Mouse (Mus musculus): ENCODE results near the gene Ghsr. TPM values are rescaled to one million over a fixed set of nuclear protein-coding genes. Genes with fewer than 3 reads are reported as not detected.

Ghsr gene
- polyA plus RNA-seq, 2 experiments: not detected

- Histone ChIP-seq H3K36me3 (ENCODE audit: control insufficient read depth, insufficient read depth, low read length) (no peaks in the 10 kb centered on the region), H3K27ac (replicated peaks; ENCODE audit: low read depth, low read length) (no peak overlapping the region), H3K4me3 (replicated peaks; ENCODE audit: low read length) (no peak overlapping the region), H3K27me3 (ENCODE audit: control insufficient read depth, insufficient read depth, low read length) (no peaks in the 10 kb centered on the region), H3K9ac (ENCODE audit: low read depth, low read length, severe bottlenecking) (no peak overlapping the region), H3K9me3 (ENCODE audit: control insufficient read depth, low read length) (no peaks in the 10 kb centered on the region), H3K4me1 (ENCODE audit: control insufficient read depth, insufficient read depth, low read length) (no peaks in the 10 kb centered on the region), H3K4me2 (replicated peaks; ENCODE audit: low read depth, low read length, severe bottlenecking) (no peak overlapping the region)
- WGBS: 33% methylated on average over 6 of the region's 6 CpGs
- ATAC-seq (ENCODE audit: low FRiP score, low read depth) (no peak), DNase-seq (ENCODE audit: low spot score) (peak; percentile 53)
- TF ChIP-seq POLR2A (IDR thresholded peaks at IDR 0.05; ENCODE audit: borderline replicate concordance, extremely low read depth, insufficient read depth, insufficient read length): no peak
Observed at GRCm38 (mm10) chr3:27338437-27338836, 32.7 kb upstream of the Ghsr start.

GRCm38 (mm10) chr3:27338887-27339286 is 32.3 kb upstream of the Ghsr start:
- H3K4me3 ChIP-seq (replicated peaks; ENCODE audit: low read length): no peak overlapping the region

GRCm38 (mm10) chr3:27340757-27341156 is 30.4 kb upstream of the Ghsr start:
- 90% methylated on average over 5 of the region's 5 CpGs for WGBS
- Histone ChIP-seq H3K36me3 (ENCODE audit: control insufficient read depth, insufficient read depth, low read length) (no peaks in the 10 kb centered on the region), H3K9me3 (ENCODE audit: control insufficient read depth, low read length) (no peaks in the 10 kb centered on the region), H3K4me3 (replicated peaks; ENCODE audit: low read length) (no peak overlapping the region), H3K27ac (replicated peaks; ENCODE audit: low read depth, low read length) (no peak overlapping the region), H3K9ac (ENCODE audit: low read depth, low read length, severe bottlenecking) (no peak overlapping the region), H3K4me2 (replicated peaks; ENCODE audit: low read depth, low read length, severe bottlenecking) (no peak overlapping the region), H3K4me1 (ENCODE audit: control insufficient read depth, insufficient read depth, low read length) (no peaks in the 10 kb centered on the region), H3K27me3 (ENCODE audit: control insufficient read depth, insufficient read depth, low read length) (no peaks in the 10 kb centered on the region)
- no peak for ATAC-seq (ENCODE audit: low FRiP score, low read depth)
- no peak for DNase-seq (ENCODE audit: low spot score)
- TF ChIP-seq POLR2A (IDR thresholded peaks at IDR 0.05; ENCODE audit: borderline replicate concordance, extremely low read depth, insufficient read depth, insufficient read length): no peak

More at GRCm38 (mm10) chr3:27338887-27339286, 32.3 kb upstream of the Ghsr start:
- no peak overlapping the region for H3K27ac ChIP-seq (replicated peaks; ENCODE audit: low read depth, low read length)
- H3K9ac ChIP-seq (ENCODE audit: low read depth, low read length, severe bottlenecking): no peak overlapping the region
- no peaks in the 10 kb centered on the region for H3K27me3 ChIP-seq (ENCODE audit: control insufficient read depth, insufficient read depth, low read length)
- H3K4me2 ChIP-seq (replicated peaks; ENCODE audit: low read depth, low read length, severe bottlenecking): no peak overlapping the region
- no peak for DNase-seq (ENCODE audit: low spot score)
- WGBS: 63% methylated on average over 3 of the region's 3 CpGs
- no peak for ATAC-seq (ENCODE audit: low FRiP score, low read depth)
- no peaks in the 10 kb centered on the region for H3K9me3 ChIP-seq (ENCODE audit: control insufficient read depth, low read length)
- no peaks in the 10 kb centered on the region for H3K36me3 ChIP-seq (ENCODE audit: control insufficient read depth, insufficient read depth, low read length)
- no peak for TF ChIP-seq POLR2A (IDR thresholded peaks at IDR 0.05; ENCODE audit: borderline replicate concordance, extremely low read depth, insufficient read depth, insufficient read length)
- H3K4me1 ChIP-seq (ENCODE audit: control insufficient read depth, insufficient read depth, low read length): no peaks in the 10 kb centered on the region

DNA sequence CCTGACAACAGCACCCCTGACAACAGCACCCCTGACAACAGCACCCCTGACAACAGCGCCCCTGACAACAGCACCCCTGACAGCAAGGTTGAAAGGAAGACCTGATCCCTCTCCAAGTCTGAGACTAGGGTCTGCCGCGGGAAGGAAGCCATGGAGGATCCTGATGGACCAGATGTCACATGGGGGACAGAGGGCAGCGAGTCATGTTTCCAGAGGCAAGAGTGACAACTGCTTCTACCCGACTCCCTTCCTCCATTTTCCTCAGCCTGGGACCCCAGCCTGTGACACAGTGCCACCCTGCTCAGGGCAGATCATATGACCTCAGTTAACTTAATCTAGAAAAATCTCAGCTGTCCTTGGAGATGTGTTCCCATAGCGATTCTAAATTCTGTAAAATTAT is 28.7 kb upstream of the Ghsr start:
- no peak for TF ChIP-seq POLR2A (IDR thresholded peaks at IDR 0.05; ENCODE audit: borderline replicate concordance, extremely low read depth, insufficient read depth, insufficient read length)
- Histone ChIP-seq H3K36me3 (ENCODE audit: control insufficient read depth, insufficient read depth, low read length) (no peaks in the 10 kb centered on the region), H3K9me3 (ENCODE audit: control insufficient read depth, low read length) (no peaks in the 10 kb centered on the region), H3K4me3 (replicated peaks; ENCODE audit: low read length) (no peak overlapping the region), H3K9ac (ENCODE audit: low read depth, low read length, severe bottlenecking) (no peak overlapping the region), H3K4me1 (ENCODE audit: control insufficient read depth, insufficient read depth, low read length) (no peaks in the 10 kb centered on the region), H3K4me2 (replicated peaks; ENCODE audit: low read depth, low read length, severe bottlenecking) (no peak overlapping the region), H3K27me3 (ENCODE audit: control insufficient read depth, insufficient read depth, low read length) (no peaks in the 10 kb centered on the region), H3K27ac (replicated peaks; ENCODE audit: low read depth, low read length) (no peak overlapping the region)
- no peak for DNase-seq (ENCODE audit: low spot score)
- 53% methylated on average over 6 of the region's 6 CpGs for WGBS
- ATAC-seq (ENCODE audit: low FRiP score, low read depth): no peak

GRCm38 (mm10) chr3:27345526-27345925 is 25.6 kb upstream of the Ghsr start:
- Histone ChIP-seq H3K4me2 (replicated peaks; ENCODE audit: low read depth, low read length, severe bottlenecking) (no peak overlapping the region), H3K27me3 (ENCODE audit: control insufficient read depth, insufficient read depth, low read length) (no peaks in the 10 kb centered on the region), H3K27ac (replicated peaks; ENCODE audit: low read depth, low read length) (no peak overlapping the region), H3K36me3 (ENCODE audit: control insufficient read depth, insufficient read depth, low read length) (no peaks in the 10 kb centered on the region), H3K9ac (ENCODE audit: low read depth, low read length, severe bottlenecking) (no peak overlapping the region), H3K4me3 (replicated peaks; ENCODE audit: low read length) (no peak overlapping the region), H3K4me1 (ENCODE audit: control insufficient read depth, insufficient read depth, low read length) (no peaks in the 10 kb centered on the region), H3K9me3 (ENCODE audit: control insufficient read depth, low read length) (no peaks in the 10 kb centered on the region)
- TF ChIP-seq POLR2A (IDR thresholded peaks at IDR 0.05; ENCODE audit: borderline replicate concordance, extremely low read depth, insufficient read depth, insufficient read length): no peak
- DNase-seq (ENCODE audit: low spot score) (no peak), ATAC-seq (ENCODE audit: low FRiP score, low read depth) (no peak)
- 62% methylated on average over 6 of the region's 6 CpGs for WGBS

DNA sequence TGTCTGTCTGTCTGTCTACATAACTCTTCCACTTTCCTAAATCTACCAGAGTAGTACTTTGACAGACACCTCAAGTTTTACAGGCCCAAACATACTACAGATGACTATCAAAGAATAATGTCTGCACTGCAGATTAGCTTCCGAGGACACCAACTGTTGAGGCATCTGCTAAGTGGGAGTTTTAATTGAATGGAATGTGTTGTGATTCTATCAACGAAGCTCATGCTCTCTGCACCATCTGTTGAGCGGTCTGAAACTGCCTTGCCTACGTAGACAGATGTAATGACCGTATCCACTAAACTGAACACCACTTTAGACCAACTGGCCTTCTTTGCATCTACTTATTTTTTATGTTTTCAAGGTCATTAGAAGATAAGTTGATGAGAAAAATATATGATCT is 22.7 kb upstream of the Ghsr start:
- no peak overlapping the region for H3K27ac ChIP-seq (replicated peaks; ENCODE audit: low read depth, low read length)
- DNase-seq (ENCODE audit: low spot score) (no peak), ATAC-seq (ENCODE audit: low FRiP score, low read depth) (no peak)
- no peaks in the 10 kb centered on the region for H3K27me3 ChIP-seq (ENCODE audit: control insufficient read depth, insufficient read depth, low read length)
- H3K36me3 ChIP-seq (ENCODE audit: control insufficient read depth, insufficient read depth, low read length): no peaks in the 10 kb centered on the region
- no peak overlapping the region for H3K9ac ChIP-seq (ENCODE audit: low read depth, low read length, severe bottlenecking)
- no peak overlapping the region for H3K4me2 ChIP-seq (replicated peaks; ENCODE audit: low read depth, low read length, severe bottlenecking)
- WGBS: 82% methylated on average over 5 of the region's 5 CpGs
- no peak for TF ChIP-seq POLR2A (IDR thresholded peaks at IDR 0.05; ENCODE audit: borderline replicate concordance, extremely low read depth, insufficient read depth, insufficient read length)
- no peak overlapping the region for H3K4me3 ChIP-seq (replicated peaks; ENCODE audit: low read length)
- H3K4me1 ChIP-seq (ENCODE audit: control insufficient read depth, insufficient read depth, low read length): no peaks in the 10 kb centered on the region
- no peaks in the 10 kb centered on the region for H3K9me3 ChIP-seq (ENCODE audit: control insufficient read depth, low read length)

All from limb, embryonic 14.5 days (tissue).